Mouse (Mus musculus) cortical plate, adult 2 months (tissue): ENCODE measurements around the gene Pax1. TPM values are rescaled to one million over a fixed set of nuclear protein-coding genes. Genes with fewer than 3 reads are reported as not detected.

Experiments used
- H3K27ac ChIP-seq: fragments of 200-500 bp; 2 replicates; pipeline ENCODE4 v1.5.1; 2012; ENCODE audit warnings: low read length, control low read depth, inconsistent platforms; ENCODE audit not compliant: insufficient read depth
- H3K4me1 ChIP-seq: fragments of 200-500 bp; 2 replicates; pipeline ENCODE4 v1.6.1; 2011; ENCODE audit warnings: low read length; ENCODE audit not compliant: control insufficient read depth, insufficient read depth
- H3K4me3 ChIP-seq: fragments of 200-500 bp; 2 replicates; pipeline ENCODE4 v1.5.1; 2011; ENCODE audit warnings: mild to moderate bottlenecking, low read length, control low read depth; ENCODE audit not compliant: insufficient read depth
- CTCF ChIP-seq: fragments of 200-500 bp; IDR thresholded peaks from 2 replicates; pipeline ENCODE4 v1.5.1; 2011; ENCODE audit warnings: mild to moderate bottlenecking, control low read depth, low read length; ENCODE audit not compliant: insufficient read depth; ENCODE audit errors: extremely low read depth
- POLR2A ChIP-seq: fragments of 200-500 bp; IDR thresholded peaks from 2 replicates; pipeline ENCODE4 v1.6.1; 2011; ENCODE audit warnings: mild to moderate bottlenecking, low read length, control low read depth; ENCODE audit not compliant: insufficient read depth; ENCODE audit errors: extremely low read depth
- polyA plus RNA-seq: library from polyadenylated mRNA; depleted of rRNA; stranded (reverse); fragments of >200 nt; gene quantifications from 2 replicates; pipeline ENCODE4 v1.2.3, GENCODE M21; 2012; rRNA removed

Pax1 gene
- 0.06 TPM in 1 of 2 replicates, not detected in the other for polyA plus RNA-seq

- no peak for TF ChIP-seq CTCF
- TF ChIP-seq POLR2A = no peak
Measured at GRCm38 (mm10) chr2:147361581-147361980, at the start of gene Pax1. Gene Pax1 (plus strand): TSS chr2:147361925.

GRCm38 (mm10) chr2:147321036-147321435 lies 40.7 kb upstream of the Pax1 start:
- H3K4me1 ChIP-seq = no peaks in the 10 kb centered on the region
- TF ChIP-seq POLR2A (no peak), CTCF (peak; percentile 55)
- no peak overlapping the region for H3K4me3 ChIP-seq
- no peak overlapping the region for H3K27ac ChIP-seq

More at GRCm38 (mm10) chr2:147361581-147361980, at the start of gene Pax1:
- no peaks in the 10 kb centered on the region for H3K4me1 ChIP-seq
- no peak within 1 kb of the TSS for H3K4me3 ChIP-seq
- no peak within 1 kb of the TSS for H3K27ac ChIP-seq

GRCm38 (mm10) chr2:147325178-147325577 lies 36.5 kb upstream of the Pax1 start:
- Histone ChIP-seq H3K27ac (no peak overlapping the region), H3K4me3 (no peak overlapping the region), H3K4me1 (no peaks in the 10 kb centered on the region)
- no peak for TF ChIP-seq CTCF
- no peak for TF ChIP-seq POLR2A

GRCm38 (mm10) chr2:147332731-147333130 lies 29.0 kb upstream of the Pax1 start:
- Histone ChIP-seq H3K27ac (no peak overlapping the region), H3K4me1 (no peaks in the 10 kb centered on the region), H3K4me3 (no peak overlapping the region)
- TF ChIP-seq CTCF = no peak
- no peak for TF ChIP-seq POLR2A

GRCm38 (mm10) chr2:147338729-147339128 lies 23.0 kb upstream of the Pax1 start:
- TF ChIP-seq CTCF (no peak), POLR2A (no peak)
- H3K4me3 ChIP-seq = no peak overlapping the region
- no peaks in the 10 kb centered on the region for H3K4me1 ChIP-seq
- no peak overlapping the region for H3K27ac ChIP-seq

GRCm38 (mm10) chr2:147339796-147340195 lies 21.9 kb upstream of the Pax1 start:
- H3K4me1 ChIP-seq = no peaks in the 10 kb centered on the region
- H3K4me3 ChIP-seq = no peak overlapping the region
- TF ChIP-seq POLR2A (no peak), CTCF (no peak)
- no peak overlapping the region for H3K27ac ChIP-seq

- Histone ChIP-seq H3K4me3 (no peak overlapping the region), H3K4me1 (no peaks in the 10 kb centered on the region), H3K27ac (no peak overlapping the region)
- TF ChIP-seq POLR2A (no peak), CTCF (0 out of 2 replicates have a peak, but pooled peaks have one; percentile 25)
Measured at GRCm38 (mm10) chr2:147342198-147342597, 19.5 kb upstream of the Pax1 start.

GRCm38 (mm10) chr2:147359716-147360115 lies 2.0 kb upstream of the Pax1 start:
- Histone ChIP-seq H3K27ac (no peak overlapping the region), H3K4me1 (no peaks in the 10 kb centered on the region), H3K4me3 (no peak overlapping the region)
- TF ChIP-seq POLR2A = no peak

- no peak for TF ChIP-seq POLR2A
- TF ChIP-seq CTCF = no peak
- Histone ChIP-seq H3K27ac (no peak overlapping the region), H3K4me1 (no peaks in the 10 kb centered on the region), H3K4me3 (no peak overlapping the region)
Measured at GRCm38 (mm10) chr2:147360401-147360800, 1.3 kb upstream of the Pax1 start.

- Histone ChIP-seq H3K27ac (no peak overlapping the region), H3K4me3 (no peak overlapping the region), H3K4me1 (no peaks in the 10 kb centered on the region)
- TF ChIP-seq CTCF = no peak
- TF ChIP-seq POLR2A = no peak
Measured at GRCm38 (mm10) chr2:147360856-147361255, 869 bp upstream of the Pax1 start.
